Mouse (Mus musculus) heart, embryonic 16.5 days (tissue): ENCODE data around the gene Mall. TPM values are rescaled to one million over a fixed set of nuclear protein-coding genes. Genes with fewer than 3 reads are reported as not detected.

Source experiments
- ATAC-seq: fragments of 200-750 bp; cut with Nextera tagmentation; replicated peaks from 2 replicates; pipeline ENCODE4 v1.8.0; 2017; ENCODE audit warnings: moderate number of reproducible peaks; ENCODE audit not compliant: insufficient read depth, low FRiP score; ENCODE audit errors: extremely low read depth
- H3K27ac ChIP-seq: fragments of 300-500 bp; sonication (generic); 2 replicates; pipeline ENCODE4 v1.5.1; 2014; ENCODE audit warnings: mild to moderate bottlenecking, low read length, control low read depth, moderate library complexity
- H3K27me3 ChIP-seq: fragments of 300-500 bp; sonication (generic); 2 replicates; pipeline ENCODE4 v1.6.1; 2014; ENCODE audit warnings: low read length, mixed read lengths; ENCODE audit not compliant: control insufficient read depth, insufficient read depth
- H3K36me3 ChIP-seq: fragments of 300-500 bp; sonication (generic); 2 replicates; pipeline ENCODE4 v1.6.1; 2014; ENCODE audit not compliant: control insufficient read depth, insufficient read depth
- H3K4me1 ChIP-seq: fragments of 300-500 bp; sonication (generic); 2 replicates; pipeline ENCODE4 v1.6.1; 2014; ENCODE audit warnings: low read length, mixed read lengths; ENCODE audit not compliant: control insufficient read depth, insufficient read depth
- H3K4me2 ChIP-seq: fragments of 300-500 bp; sonication (generic); 2 replicates; pipeline ENCODE4 v1.6.1; 2014; ENCODE audit warnings: low read depth, mild to moderate bottlenecking, control low read depth, low read length
- H3K4me3 ChIP-seq: fragments of 300-500 bp; sonication (generic); 2 replicates; pipeline ENCODE4 v1.5.1; 2014; ENCODE audit warnings: mild to moderate bottlenecking, control low read depth, low read length
- H3K9ac ChIP-seq: fragments of 300-500 bp; sonication (generic); 2 replicates; pipeline ENCODE4 v1.6.1; 2014; ENCODE audit warnings: low read length, control low read depth
- H3K9me3 ChIP-seq: fragments of 300-500 bp; sonication (generic); replicated peaks from 2 replicates; pipeline ENCODE4 v1.6.1; 2016; ENCODE audit warnings: low read length; ENCODE audit not compliant: control insufficient read depth
- WGBS: fragments of 180-500 bp; shearing (Covaris S2); extraction: QIAGEN DNeasy Blood & Tissue Kit; methylation state at CpG from one replicate; pipeline ENCODE4 v1.1.7; 2014; 5-methylcytosine and 5-hydroxymethylcytosine counted together
- polyA plus RNA-seq: library from polyadenylated mRNA; unstranded; fragments of >200 nt; fragmentation: Nextera tagmentation; extraction: Ambion mirVana; gene quantifications from 2 replicates; pipeline ENCODE4 v1.2.1, GENCODE M21; 2015

Mall gene
- polyA plus RNA-seq, 1 experiment from 2014 or later, result 9.5 TPM

GRCm38 (mm10) chr2:127662708-127663107 lies 67.0 kb downstream of the Mall start:
- Histone ChIP-seq H3K9ac (no peak overlapping the region), H3K4me2 (no peak overlapping the region), H3K4me3 (no peak overlapping the region), H3K27ac (no peak overlapping the region), H3K27me3 (peaks cover 10% of the 10 kb centered on the region), H3K36me3 (no peaks in the 10 kb centered on the region), H3K9me3 (no peaks in the 10 kb centered on the region), H3K4me1 (no peaks in the 10 kb centered on the region)
- WGBS, result 48% methylated on average over 2 of the region's 2 CpGs
- no peak for ATAC-seq

- WGBS, result 1% methylated on average over 37 of the region's 43 CpGs
- Histone ChIP-seq H3K4me2 (peak within 1 kb of the TSS; percentile 81), H3K27ac (no peak within 1 kb of the TSS), H3K27me3 (peaks cover 60% of the 10 kb centered on the region), H3K4me1 (peaks cover 7% of the 10 kb centered on the region), H3K36me3 (no peaks in the 10 kb centered on the region), H3K4me3 (peak within 1 kb of the TSS; percentile 55), H3K9me3 (no peaks in the 10 kb centered on the region), H3K9ac (peak within 1 kb of the TSS; percentile 52)
- no peak for ATAC-seq
Observed at GRCm38 (mm10) chr2:127656086-127656720, 73.5 kb downstream of the Mall start, which contains the start of gene Mal. Gene Mal (minus strand): TSS chr2:127656695.

- Histone ChIP-seq H3K9ac (no peak overlapping the region), H3K36me3 (no peaks in the 10 kb centered on the region), H3K27me3 (peaks cover 66% of the 10 kb centered on the region), H3K4me3 (peak overlapping the region; percentile 55), H3K9me3 (no peaks in the 10 kb centered on the region), H3K4me2 (peak overlapping the region; percentile 81; the same call in 1 of the 2 replicates), H3K27ac (no peak overlapping the region), H3K4me1 (peaks cover 7% of the 10 kb centered on the region)
- ATAC-seq, result no peak
- WGBS, result 11% methylated on average over 9 of the region's 9 CpGs
Observed at GRCm38 (mm10) chr2:127655419-127655818, 74.3 kb downstream of the Mall start.

GRCm38 (mm10) chr2:127654786-127655185 lies 74.9 kb downstream of the Mall start:
- H3K4me2 ChIP-seq, result no peak overlapping the region
- no peak overlapping the region for H3K9ac ChIP-seq
- H3K9me3 ChIP-seq, result no peaks in the 10 kb centered on the region
- peaks cover 7% of the 10 kb centered on the region for H3K4me1 ChIP-seq
- no peak overlapping the region for H3K4me3 ChIP-seq
- no peaks in the 10 kb centered on the region for H3K36me3 ChIP-seq
- ATAC-seq, result no peak
- H3K27me3 ChIP-seq, result peaks cover 64% of the 10 kb centered on the region
- WGBS, result 59% methylated on average over 3 of the region's 3 CpGs
- no peak overlapping the region for H3K27ac ChIP-seq

Other genes with a start within 250 kb of the Mall start
- gene Kcnip3, start 207.8 kb downstream of the Mall start, polyA plus RNA-seq, result 1.3 and 2.0 TPM in 2 replicates
- 0.21 and 0.34 TPM in 2 replicates for gene Prom2, start 188.5 kb downstream of the Mall start, polyA plus RNA-seq
- 2.1 and 2.5 TPM in 2 replicates for gene Zfp661, start 142.8 kb downstream of the Mall start, polyA plus RNA-seq
- 133 and 143 TPM in 2 replicates for gene Mrps5, start 142.7 kb downstream of the Mall start, polyA plus RNA-seq
- 4.1 and 4.8 TPM in 2 replicates for gene Mal, start 73.2 kb downstream of the Mall start, polyA plus RNA-seq
- 19.1 and 23.7 TPM in 2 replicates for gene Nphp1, start 59.0 kb upstream of the Mall start, polyA plus RNA-seq
- gene Mtln, start 62.6 kb upstream of the Mall start, polyA plus RNA-seq, result 34.0 and 39.0 TPM in 2 replicates
- gene Bub1, start 101.9 kb upstream of the Mall start, polyA plus RNA-seq, result 39.0 and 42.9 TPM in 2 replicates
- 0.11 and 0.21 TPM in 2 replicates for gene Acoxl, start 108.9 kb upstream of the Mall start, polyA plus RNA-seq